Mouse (Mus musculus) small intestine, adult 2 months (tissue): ENCODE results near the gene Klhl10.

Experiments
- CTCF ChIP-seq: fragments of 200-500 bp; IDR thresholded peaks from 2 replicates; pipeline ENCODE4 v1.5.1; 2012; ENCODE audit warnings: low read depth, mild to moderate bottlenecking, control low read depth, inconsistent platforms, low read length, moderate library complexity, mixed read lengths; ENCODE audit not compliant: insufficient replicate concordance, insufficient read length; ENCODE audit errors: extremely low read depth
- POLR2A ChIP-seq: fragments of 200-500 bp; IDR thresholded peaks from 2 replicates; pipeline ENCODE4 v1.6.1; 2012; ENCODE audit warnings: low read depth, mild to moderate bottlenecking, control low read depth, inconsistent platforms, low read length, moderate library complexity

- no peak for TF ChIP-seq CTCF
- no peak for TF ChIP-seq POLR2A
Measured at GRCm38 (mm10) chr11:100411736-100412135, 30.0 kb upstream of the Klhl10 start.
